Mouse (Mus musculus): ENCODE measurements around the gene Sh3bp2. TPM values are rescaled to one million over a fixed set of nuclear protein-coding genes. Genes with fewer than 3 reads are reported as not detected.
"Not testable (repeated sequence)": the region's sequence is repeated elsewhere in the genome, so short reads cannot be mapped to it uniquely, and the experiment has no call there.

Gene Sh3bp2
- polyA plus RNA-seq, 1 experiment from 2014 or later: 6.1 TPM

- H3K9me3 ChIP-seq (ENCODE audit: control insufficient read depth): no peaks in the 10 kb centered on the region
- no peak for TF ChIP-seq CTCF (IDR thresholded peaks at IDR 0.05; ENCODE audit: low read depth)
- no peak overlapping the region for H3K9ac ChIP-seq (ENCODE audit: low read depth, low read length)
- H3K27ac ChIP-seq (ENCODE audit: low read depth, low read length): no peak overlapping the region
- WGBS: 35% methylated on average over 3 of the region's 3 CpGs
- H3K4me3 ChIP-seq (ENCODE audit: low read depth, low read length): no peak overlapping the region
- H3K36me3 ChIP-seq (ENCODE audit: control insufficient read depth, insufficient read depth): no peaks in the 10 kb centered on the region
- no peaks in the 10 kb centered on the region; the same call in 1 of the 2 replicates for H3K4me1 ChIP-seq (replicated peaks; ENCODE audit: control insufficient read depth, insufficient read depth, low read length)
- no peaks in the 10 kb centered on the region for H3K27me3 ChIP-seq (replicated peaks; ENCODE audit: control insufficient read depth, insufficient read depth, low read length)
- H3K4me2 ChIP-seq (replicated peaks; ENCODE audit: low read depth): no peak overlapping the region
- ATAC-seq: no peak
Observed at GRCm38 (mm10) chr5:34579377-34579776, 53.7 kb downstream of the Sh3bp2 start.

DNA sequence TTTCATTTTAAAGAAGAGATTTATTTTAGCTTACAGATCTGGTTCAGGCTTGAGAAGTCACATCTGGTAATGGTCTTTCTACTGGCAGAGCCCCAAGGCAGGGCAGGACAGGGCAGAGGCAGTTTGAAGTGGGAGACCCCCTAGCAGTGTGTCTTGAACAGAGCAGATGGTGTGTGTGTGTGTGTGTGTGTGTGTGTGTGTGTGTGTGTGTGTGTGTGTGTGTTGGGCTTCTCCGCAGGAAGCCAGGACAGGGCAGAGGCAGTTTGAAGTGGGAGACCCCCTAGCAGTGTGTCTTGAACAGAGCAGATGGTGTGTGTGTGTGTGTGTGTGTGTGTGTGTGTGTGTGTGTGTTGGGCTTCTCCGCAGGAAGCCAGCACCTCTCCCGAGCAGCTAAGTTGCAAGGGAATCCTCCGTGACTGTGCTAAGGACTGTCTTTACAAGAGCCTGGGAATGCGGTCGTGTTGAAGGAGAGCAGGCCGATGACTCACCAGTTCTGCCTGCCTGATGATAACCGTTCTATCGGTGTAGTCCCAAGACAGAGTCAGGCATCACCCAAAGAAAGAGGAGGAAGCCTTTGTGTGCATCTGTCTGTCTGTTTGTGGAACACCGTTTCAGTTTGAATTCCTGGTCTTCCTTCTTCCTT lies 56.2 kb downstream of the Sh3bp2 start:
- H3K36me3 ChIP-seq (ENCODE audit: control insufficient read depth, insufficient read depth); H3K27me3 ChIP-seq (replicated peaks; ENCODE audit: control insufficient read depth, insufficient read depth, low read length); H3K4me1 ChIP-seq (replicated peaks; ENCODE audit: control insufficient read depth, insufficient read depth, low read length); H3K9ac ChIP-seq (ENCODE audit: low read depth, low read length); H3K9me3 ChIP-seq (ENCODE audit: control insufficient read depth); H3K4me3 ChIP-seq (ENCODE audit: low read depth, low read length): not testable (repeated sequence)
- Histone ChIP-seq H3K4me2 (replicated peaks; ENCODE audit: low read depth) (0 out of 2 replicates have a peak overlapping the region, but pooled peaks have one; percentile 13), H3K27ac (ENCODE audit: low read depth, low read length) (peak overlapping the region; percentile 35; the same call in 1 of the 2 replicates)
- WGBS: 16% methylated on average over 10 of the region's 10 CpGs
- ATAC-seq: peak; percentile 39; the same call in 1 of the 2 replicates

DNA sequence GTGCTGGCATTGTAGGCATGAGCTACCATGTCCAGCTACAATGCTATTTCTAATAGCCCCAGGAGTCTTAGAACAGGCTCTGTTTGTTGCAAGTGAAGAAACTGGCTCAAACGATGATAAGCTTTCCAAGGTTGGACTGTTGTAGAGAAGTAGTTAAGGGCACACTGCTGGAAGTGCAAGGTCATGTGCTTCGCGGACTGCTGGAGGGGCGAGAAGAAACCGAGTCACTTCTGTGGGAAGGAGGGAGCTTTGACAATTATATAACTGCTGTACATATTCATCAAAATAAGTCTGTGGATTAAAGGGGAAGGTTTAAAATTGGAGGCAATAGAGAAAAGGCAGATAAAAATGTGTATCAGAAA lies 56.7 kb downstream of the Sh3bp2 start:
- Histone ChIP-seq H3K36me3 (ENCODE audit: control insufficient read depth, insufficient read depth) (no peaks in the 10 kb centered on the region), H3K9me3 (ENCODE audit: control insufficient read depth) (no peaks in the 10 kb centered on the region), H3K4me3 (ENCODE audit: low read depth, low read length) (no peak overlapping the region), H3K27me3 (replicated peaks; ENCODE audit: control insufficient read depth, insufficient read depth, low read length) (no peaks in the 10 kb centered on the region), H3K27ac (ENCODE audit: low read depth, low read length) (peak overlapping the region; percentile 35; the same call in 1 of the 2 replicates), H3K9ac (ENCODE audit: low read depth, low read length) (no peak overlapping the region), H3K4me2 (replicated peaks; ENCODE audit: low read depth) (0 out of 2 replicates have a peak overlapping the region, but pooled peaks have one; percentile 13), H3K4me1 (replicated peaks; ENCODE audit: control insufficient read depth, insufficient read depth, low read length) (no peaks in the 10 kb centered on the region; the same call in 1 of the 2 replicates)
- no peak for ATAC-seq
- no peak for TF ChIP-seq CTCF (IDR thresholded peaks at IDR 0.05; ENCODE audit: low read depth)
- WGBS: 61% methylated on average over 5 of the region's 5 CpGs

DNA sequence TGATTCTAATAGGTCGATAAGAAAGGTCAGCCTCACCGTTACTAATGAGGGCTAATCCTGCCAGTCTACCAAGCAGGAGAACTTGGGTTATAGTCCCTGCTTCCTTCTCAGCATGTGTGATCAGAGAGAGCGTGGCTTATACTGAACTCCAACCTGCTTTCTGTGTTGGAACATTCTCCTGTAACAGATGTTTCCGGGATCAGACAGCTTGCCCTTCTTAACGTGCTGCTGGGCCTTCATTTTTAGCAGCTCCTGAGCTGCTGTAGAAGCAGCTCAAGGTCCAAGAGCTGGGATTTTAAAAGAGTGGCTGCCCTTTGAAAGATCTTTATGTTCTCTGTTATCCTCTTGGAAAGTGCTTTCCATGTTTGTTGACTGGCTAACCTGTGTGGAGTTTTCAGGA lies 59.6 kb downstream of the Sh3bp2 start:
- H3K27ac ChIP-seq (ENCODE audit: low read depth, low read length): no peak overlapping the region
- no peak for ATAC-seq
- no peaks in the 10 kb centered on the region for H3K27me3 ChIP-seq (replicated peaks; ENCODE audit: control insufficient read depth, insufficient read depth, low read length)
- no peak for TF ChIP-seq CTCF (IDR thresholded peaks at IDR 0.05; ENCODE audit: low read depth)
- H3K36me3 ChIP-seq (ENCODE audit: control insufficient read depth, insufficient read depth): no peaks in the 10 kb centered on the region
- whole genome bisulfite sequencing: 74% methylated on average over 5 of the region's 5 CpGs
- H3K4me2 ChIP-seq (replicated peaks; ENCODE audit: low read depth): no peak overlapping the region
- H3K9me3 ChIP-seq (ENCODE audit: control insufficient read depth): no peaks in the 10 kb centered on the region
- no peaks in the 10 kb centered on the region; the same call in 1 of the 2 replicates for H3K4me1 ChIP-seq (replicated peaks; ENCODE audit: control insufficient read depth, insufficient read depth, low read length)
- H3K9ac ChIP-seq (ENCODE audit: low read depth, low read length): no peak overlapping the region
- no peak overlapping the region for H3K4me3 ChIP-seq (ENCODE audit: low read depth, low read length)

DNA sequence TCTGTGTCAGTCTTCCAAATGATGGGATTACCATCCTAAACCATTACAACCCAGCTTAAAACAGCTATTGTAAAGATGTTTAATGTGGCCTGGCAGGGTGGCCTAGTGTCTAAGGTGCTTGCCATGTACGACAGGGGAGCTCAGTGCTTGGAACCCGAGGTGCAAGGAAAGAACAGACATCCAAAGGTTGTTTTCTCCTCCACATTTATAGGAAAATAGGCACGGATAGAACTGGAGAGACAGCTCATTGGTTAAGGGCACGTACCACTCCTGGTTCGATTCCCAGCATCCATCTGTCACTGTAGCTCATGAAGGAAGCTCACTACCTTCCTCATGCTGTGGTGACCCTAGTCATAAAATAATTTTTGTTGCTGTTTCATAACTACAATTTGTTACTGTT lies 62.2 kb downstream of the Sh3bp2 start:
- no peaks in the 10 kb centered on the region for H3K4me1 ChIP-seq (replicated peaks; ENCODE audit: control insufficient read depth, insufficient read depth, low read length)
- H3K4me2 ChIP-seq (replicated peaks; ENCODE audit: low read depth): no peak overlapping the region
- no peaks in the 10 kb centered on the region for H3K27me3 ChIP-seq (replicated peaks; ENCODE audit: control insufficient read depth, insufficient read depth, low read length)
- no peak overlapping the region for H3K9ac ChIP-seq (ENCODE audit: low read depth, low read length)
- H3K27ac ChIP-seq (ENCODE audit: low read depth, low read length): no peak overlapping the region
- no peak overlapping the region for H3K4me3 ChIP-seq (ENCODE audit: low read depth, low read length)
- no peaks in the 10 kb centered on the region for H3K36me3 ChIP-seq (ENCODE audit: control insufficient read depth, insufficient read depth)
- no peak for TF ChIP-seq CTCF (IDR thresholded peaks at IDR 0.05; ENCODE audit: low read depth)
- WGBS: 88% methylated on average over 5 of the region's 5 CpGs
- H3K9me3 ChIP-seq (ENCODE audit: control insufficient read depth): no peaks in the 10 kb centered on the region
- no peak for ATAC-seq

DNA sequence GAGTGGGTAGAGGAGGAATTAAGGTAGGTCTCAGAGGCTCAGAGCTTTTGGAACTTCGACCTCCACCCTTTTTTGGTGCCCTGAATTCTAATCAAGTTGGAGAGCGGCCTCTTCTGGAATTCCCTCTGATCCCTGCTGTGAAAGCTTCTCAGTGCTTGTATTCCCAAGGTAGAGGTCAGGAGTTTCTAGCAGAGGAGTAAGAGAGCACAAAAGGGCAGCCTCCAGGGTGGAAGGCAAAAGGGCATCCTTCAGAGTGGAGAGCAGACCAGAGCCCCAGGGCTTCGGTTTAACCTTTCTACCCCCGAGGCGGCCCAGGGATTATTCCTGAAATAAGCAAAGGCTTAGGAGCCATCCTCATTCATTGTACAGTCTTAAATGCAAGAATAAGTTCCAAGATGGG lies 64.4 kb downstream of the Sh3bp2 start:
- H3K27me3 ChIP-seq (replicated peaks; ENCODE audit: control insufficient read depth, insufficient read depth, low read length): no peaks in the 10 kb centered on the region
- no peak overlapping the region for H3K27ac ChIP-seq (ENCODE audit: low read depth, low read length)
- TF ChIP-seq CTCF (IDR thresholded peaks at IDR 0.05; ENCODE audit: low read depth): no peak
- no peak overlapping the region for H3K4me2 ChIP-seq (replicated peaks; ENCODE audit: low read depth)
- no peak overlapping the region for H3K9ac ChIP-seq (ENCODE audit: low read depth, low read length)
- no peak overlapping the region for H3K4me3 ChIP-seq (ENCODE audit: low read depth, low read length)
- no peak for ATAC-seq
- 0 out of 2 replicates have a peak, but pooled peaks cover 7% of the 10 kb centered on the region for H3K36me3 ChIP-seq (ENCODE audit: control insufficient read depth, insufficient read depth)
- WGBS: 53% methylated on average over 5 of the region's 5 CpGs
- H3K4me1 ChIP-seq (replicated peaks; ENCODE audit: control insufficient read depth, insufficient read depth, low read length): no peaks in the 10 kb centered on the region
- no peaks in the 10 kb centered on the region for H3K9me3 ChIP-seq (ENCODE audit: control insufficient read depth)

Measured in intestine, postnatal 0 days (tissue).